Mouse (Mus musculus): Measurements from ENCODE around the gene Mbd4.

DNA sequence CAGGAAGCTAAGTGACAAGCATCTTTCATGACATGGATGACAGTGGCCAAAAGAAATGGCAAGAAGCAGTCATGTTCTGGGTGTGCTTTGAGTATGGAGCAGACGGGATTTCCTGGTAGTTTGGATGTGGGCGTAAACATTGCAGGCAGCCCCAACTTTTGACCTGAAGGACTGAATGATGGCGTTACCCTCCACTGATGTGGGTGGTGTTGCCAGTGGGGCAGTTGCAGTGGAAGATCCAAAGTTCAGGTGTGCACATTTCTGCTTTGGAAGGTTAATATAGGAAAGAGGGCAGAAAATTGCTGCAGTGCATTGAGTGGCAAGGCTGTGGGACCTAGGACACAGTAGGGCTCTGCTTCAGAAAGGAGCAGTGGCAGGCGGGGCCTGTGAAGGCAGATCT lies 12.1 kb upstream of the Mbd4 start:
- TF ChIP-seq CTCF (IDR thresholded peaks at IDR 0.05; ENCODE audit: borderline replicate concordance, insufficient read depth, low read depth, low read length) (no peak), POLR2A (IDR thresholded peaks at IDR 0.05; ENCODE audit: borderline replicate concordance, insufficient read depth, low read length) (no peak)
